Mouse (Mus musculus) ES-Bruce4 (cell line): ENCODE results near the gene Gria1.

ENCODE experiments used
- CTCF ChIP-seq: IDR thresholded peaks from one replicate; pipeline ENCODE4 v1.8.1; 2011; ENCODE audit warnings: low read depth, low read length
- POLR2A ChIP-seq: IDR thresholded peaks from one replicate; pipeline ENCODE4 v1.8.1; 2011; ENCODE audit warnings: low read length; ENCODE audit not compliant: insufficient read depth

GRCm38 (mm10) chr11:57162931-57163330 lies 151.7 kb downstream of the Gria1 start:
- TF ChIP-seq CTCF (no peak), POLR2A (no peak)
